Mouse (Mus musculus): ENCODE data around the gene Srd5a1. TPM values are rescaled to one million over a fixed set of nuclear protein-coding genes. Genes with fewer than 3 reads are reported as not detected.
"Not testable (repeated sequence)": the region's sequence is repeated elsewhere in the genome, so short reads cannot be mapped to it uniquely, and the experiment has no call there.

The Srd5a1 gene
- polyA plus RNA-seq, 1 experiment = 3.2 TPM

DNA sequence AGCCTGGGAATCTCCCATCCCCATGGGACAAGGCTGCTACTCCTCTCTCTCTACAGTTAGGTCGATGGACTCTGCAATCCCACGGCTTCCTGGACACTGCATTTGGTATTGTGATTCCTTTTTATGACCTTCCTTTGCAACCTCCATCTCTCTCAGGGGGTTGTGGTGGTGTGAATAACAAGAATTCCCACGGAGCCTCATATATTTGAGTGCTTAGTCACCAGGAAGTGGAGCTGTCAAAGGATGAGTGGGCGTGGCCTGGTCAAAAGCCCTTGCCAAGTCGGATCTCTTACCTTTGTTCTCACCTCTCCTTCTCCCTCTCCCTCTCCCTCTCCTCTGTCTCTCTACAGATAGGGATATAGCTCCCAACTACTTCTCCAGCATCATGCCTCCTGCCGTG is 25.4 kb downstream of the Srd5a1 start:
- Histone ChIP-seq H3K4me3 (ENCODE audit: insufficient read depth, low read length) (no peak overlapping the region), H3K4me1 (ENCODE audit: control insufficient read depth, insufficient read depth, low read length) (peaks cover 8% of the 10 kb centered on the region), H3K27ac (ENCODE audit: insufficient read depth, low read length) (no peak overlapping the region)
- no peak for TF ChIP-seq POLR2A (IDR thresholded peaks at IDR 0.05; ENCODE audit: low read depth, low read length)
- no peak for TF ChIP-seq CTCF (IDR thresholded peaks at IDR 0.05; ENCODE audit: borderline replicate concordance, insufficient read depth, low read length)

DNA sequence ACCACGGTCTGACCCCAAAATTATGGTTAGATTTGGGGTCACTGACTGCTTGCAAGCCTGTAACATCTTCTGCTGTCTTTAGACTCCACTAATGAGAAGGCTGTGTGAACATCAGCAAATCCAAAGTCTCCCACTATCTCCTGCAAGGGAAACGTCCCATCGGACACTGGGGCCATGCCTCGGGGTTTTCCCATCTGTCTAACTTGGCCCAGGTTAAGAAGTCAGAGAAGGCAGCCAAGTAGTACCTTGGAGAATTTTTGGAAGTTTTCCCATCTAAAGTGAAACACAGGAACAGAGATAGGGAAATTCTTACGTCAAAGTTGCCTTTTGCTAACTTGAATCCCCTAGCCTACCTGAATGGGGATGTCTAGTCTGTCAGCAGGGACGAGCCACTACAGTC is 27.7 kb downstream of the Srd5a1 start:
- no peak for TF ChIP-seq POLR2A (IDR thresholded peaks at IDR 0.05; ENCODE audit: low read depth, low read length)
- no peak for TF ChIP-seq CTCF (IDR thresholded peaks at IDR 0.05; ENCODE audit: borderline replicate concordance, insufficient read depth, low read length)
- no peak overlapping the region for H3K4me3 ChIP-seq (ENCODE audit: insufficient read depth, low read length)
- H3K4me1 ChIP-seq (ENCODE audit: control insufficient read depth, insufficient read depth, low read length) = peaks cover 8% of the 10 kb centered on the region
- H3K27ac ChIP-seq (ENCODE audit: insufficient read depth, low read length) = no peak overlapping the region

DNA sequence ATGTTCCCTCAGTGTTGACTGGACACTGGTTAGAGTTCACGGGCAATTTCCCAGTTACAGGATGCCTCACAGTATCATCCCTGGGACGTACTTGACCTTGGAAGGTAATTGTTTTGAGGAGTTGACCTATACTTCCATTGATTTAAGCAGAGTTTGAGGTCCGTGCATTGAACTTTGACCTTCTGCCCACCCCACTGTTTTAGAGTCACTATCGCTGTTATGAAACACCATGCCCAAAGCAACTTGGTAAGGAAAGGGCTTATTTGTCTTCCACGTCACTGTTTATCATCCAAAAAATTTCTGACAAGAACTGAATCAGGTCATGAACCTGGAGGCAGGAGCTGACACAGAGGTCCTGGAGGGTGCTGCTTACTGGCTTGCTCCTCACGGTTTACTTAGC is 28.8 kb downstream of the Srd5a1 start:
- H3K27ac ChIP-seq (ENCODE audit: insufficient read depth, low read length) = no peak overlapping the region
- peaks cover 8% of the 10 kb centered on the region for H3K4me1 ChIP-seq (ENCODE audit: control insufficient read depth, insufficient read depth, low read length)
- TF ChIP-seq POLR2A (IDR thresholded peaks at IDR 0.05; ENCODE audit: low read depth, low read length) (no peak), CTCF (IDR thresholded peaks at IDR 0.05; ENCODE audit: borderline replicate concordance, insufficient read depth, low read length) (no peak)
- no peak overlapping the region for H3K4me3 ChIP-seq (ENCODE audit: insufficient read depth, low read length)

DNA sequence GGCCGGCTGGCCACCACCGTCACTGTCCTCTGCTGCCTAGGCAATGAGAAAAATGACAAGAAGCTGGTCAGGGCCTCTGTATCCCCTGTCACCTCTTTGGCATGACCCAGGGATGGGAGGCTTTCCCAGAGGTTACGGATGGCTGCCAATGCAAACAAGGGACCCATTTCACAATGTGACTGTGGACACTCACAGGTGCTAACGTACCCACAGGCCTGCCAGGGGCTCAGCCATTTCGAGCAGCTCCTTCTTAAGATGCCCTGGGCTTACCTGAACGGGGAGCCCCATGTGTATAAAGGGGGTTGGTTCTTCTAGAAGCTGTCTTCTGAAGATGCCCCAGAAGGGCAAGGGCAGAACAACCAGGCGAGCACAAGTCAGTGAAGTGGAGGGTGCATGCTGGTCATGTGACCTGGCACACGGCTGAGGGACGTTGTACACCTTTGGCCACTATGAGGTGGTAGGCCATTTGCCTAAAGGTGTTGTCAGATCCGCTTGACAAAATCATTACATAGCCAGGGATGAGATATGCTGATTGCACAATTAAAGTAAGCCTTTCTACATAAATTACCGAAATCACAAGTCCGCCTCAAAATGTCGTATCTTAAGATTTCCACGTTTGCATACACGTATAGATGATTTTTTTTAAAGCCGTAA is 33.9 kb downstream of the Srd5a1 start:
- Histone ChIP-seq H3K4me3 (ENCODE audit: insufficient read depth, low read length) (no peak overlapping the region), H3K4me1 (ENCODE audit: control insufficient read depth, insufficient read depth, low read length) (no peaks in the 10 kb centered on the region), H3K27ac (ENCODE audit: insufficient read depth, low read length) (no peak overlapping the region)
- TF ChIP-seq CTCF (IDR thresholded peaks at IDR 0.05; ENCODE audit: borderline replicate concordance, insufficient read depth, low read length) (no peak), POLR2A (IDR thresholded peaks at IDR 0.05; ENCODE audit: low read depth, low read length) (no peak)

DNA sequence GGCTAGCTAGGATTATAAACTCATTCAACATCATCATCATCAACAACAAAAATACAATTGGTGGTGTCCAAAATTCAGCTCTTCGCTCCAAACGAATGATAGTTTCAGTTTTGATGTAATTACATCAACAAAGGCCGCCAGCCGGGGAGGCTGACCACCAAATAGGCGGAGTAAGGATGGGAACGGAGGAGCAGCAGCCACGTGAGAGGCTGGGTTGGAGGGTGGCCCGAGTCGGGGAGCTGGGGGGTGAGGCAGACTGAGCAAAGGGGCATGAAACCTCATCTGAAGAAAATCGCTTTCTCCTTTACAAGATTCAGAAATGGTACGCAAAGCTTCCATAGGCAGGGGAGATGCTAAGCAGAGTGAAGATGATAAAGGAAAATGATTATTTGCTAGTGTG is 34.6 kb downstream of the Srd5a1 start:
- Histone ChIP-seq H3K4me1 (ENCODE audit: control insufficient read depth, insufficient read depth, low read length) (no peaks in the 10 kb centered on the region), H3K27ac (ENCODE audit: insufficient read depth, low read length) (no peak overlapping the region), H3K4me3 (ENCODE audit: insufficient read depth, low read length) (no peak overlapping the region)
- TF ChIP-seq POLR2A (IDR thresholded peaks at IDR 0.05; ENCODE audit: low read depth, low read length) = no peak
- no peak for TF ChIP-seq CTCF (IDR thresholded peaks at IDR 0.05; ENCODE audit: borderline replicate concordance, insufficient read depth, low read length)

DNA sequence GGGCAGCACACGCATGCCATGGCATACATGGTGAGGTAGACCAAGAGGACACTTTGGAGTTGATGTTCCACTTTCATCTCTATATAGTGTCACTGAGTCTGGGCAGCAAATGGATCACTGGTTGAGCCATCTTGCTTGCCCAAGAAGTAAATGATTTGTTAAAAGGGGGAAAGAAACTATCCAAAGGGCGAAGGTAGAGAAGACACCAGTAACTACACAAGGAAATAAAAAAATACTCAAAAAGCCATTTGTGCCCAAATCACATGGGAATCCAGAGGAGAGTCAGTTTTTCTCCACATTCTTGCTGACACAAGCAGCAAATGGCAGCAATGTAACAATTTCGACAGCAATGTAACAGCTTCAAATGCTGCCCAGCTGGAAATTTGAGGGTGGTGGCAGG is 38.6 kb downstream of the Srd5a1 start:
- Histone ChIP-seq H3K27ac (ENCODE audit: insufficient read depth, low read length) (no peak overlapping the region), H3K4me3 (ENCODE audit: insufficient read depth, low read length) (no peak overlapping the region), H3K4me1 (ENCODE audit: control insufficient read depth, insufficient read depth, low read length) (no peaks in the 10 kb centered on the region)
- TF ChIP-seq POLR2A (IDR thresholded peaks at IDR 0.05; ENCODE audit: low read depth, low read length) (no peak), CTCF (IDR thresholded peaks at IDR 0.05; ENCODE audit: borderline replicate concordance, insufficient read depth, low read length) (no peak)

DNA sequence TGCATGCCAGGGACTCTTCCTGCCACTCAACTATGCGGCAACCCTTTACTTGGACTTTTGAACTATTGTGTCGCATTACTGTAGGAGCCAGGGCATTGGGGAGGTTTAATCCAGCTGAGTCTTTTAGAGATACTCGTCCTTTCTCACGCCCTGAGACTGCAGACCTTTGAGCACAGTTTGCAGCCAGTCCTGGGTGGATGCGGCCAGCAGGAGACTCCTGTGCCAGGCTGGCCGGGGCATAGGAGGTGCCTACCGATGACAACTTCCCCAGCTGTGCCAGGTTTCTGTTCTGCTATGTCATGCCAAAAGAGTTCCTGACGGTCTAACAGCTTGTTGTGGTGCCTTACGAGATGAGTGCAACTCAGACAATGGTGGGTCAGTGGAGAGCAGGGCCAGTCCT is 42.0 kb downstream of the Srd5a1 start:
- no peak for TF ChIP-seq POLR2A (IDR thresholded peaks at IDR 0.05; ENCODE audit: low read depth, low read length)
- no peak for TF ChIP-seq CTCF (IDR thresholded peaks at IDR 0.05; ENCODE audit: borderline replicate concordance, insufficient read depth, low read length)
- no peaks in the 10 kb centered on the region for H3K4me1 ChIP-seq (ENCODE audit: control insufficient read depth, insufficient read depth, low read length)
- H3K4me3 ChIP-seq (ENCODE audit: insufficient read depth, low read length) = no peak overlapping the region
- H3K27ac ChIP-seq (ENCODE audit: insufficient read depth, low read length) = no peak overlapping the region

DNA sequence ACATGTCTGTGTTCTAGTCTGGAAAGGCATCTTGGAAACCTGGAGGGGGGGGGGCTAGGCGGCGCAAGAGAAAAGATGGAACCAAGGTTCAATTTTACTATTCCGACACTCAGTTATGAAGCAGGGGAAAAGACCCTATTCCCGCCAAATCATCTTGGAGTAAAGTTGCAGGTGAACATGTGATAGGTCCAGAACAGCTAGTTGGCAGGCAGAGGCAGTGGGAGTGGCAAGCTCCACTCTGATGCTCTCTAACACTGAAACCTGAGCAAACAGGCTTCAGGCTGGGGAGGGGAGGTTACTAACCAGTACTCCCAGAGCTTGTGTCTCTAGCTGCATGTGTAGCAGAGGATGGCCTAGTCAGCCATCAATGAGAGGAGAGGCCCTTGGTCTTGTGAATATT is 45.8 kb downstream of the Srd5a1 start:
- not testable (repeated sequence) for H3K4me1 ChIP-seq (ENCODE audit: control insufficient read depth, insufficient read depth, low read length); H3K27ac ChIP-seq (ENCODE audit: insufficient read depth, low read length); H3K4me3 ChIP-seq (ENCODE audit: insufficient read depth, low read length)

DNA sequence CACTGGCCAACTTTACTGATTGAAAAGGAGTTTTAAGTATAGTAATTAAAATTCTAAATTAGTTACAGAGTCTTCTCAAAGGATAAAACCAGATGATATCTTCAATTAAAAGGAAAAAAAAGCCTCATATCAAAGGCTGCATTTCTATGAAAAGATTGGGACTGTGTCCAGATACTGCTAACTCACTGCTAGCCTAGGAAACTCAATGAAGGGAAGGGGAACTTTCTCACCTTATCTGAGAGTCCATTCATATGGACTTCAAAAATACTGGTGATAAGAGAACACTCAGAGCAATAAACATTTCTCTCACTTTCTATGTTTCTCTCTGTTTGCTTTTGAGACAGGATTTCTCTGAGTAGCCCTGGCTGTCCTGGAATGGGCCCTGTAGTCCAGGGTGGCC is 46.7 kb downstream of the Srd5a1 start:
- no peak for TF ChIP-seq CTCF (IDR thresholded peaks at IDR 0.05; ENCODE audit: borderline replicate concordance, insufficient read depth, low read length)
- no peak for TF ChIP-seq POLR2A (IDR thresholded peaks at IDR 0.05; ENCODE audit: low read depth, low read length)
- H3K4me1 ChIP-seq (ENCODE audit: control insufficient read depth, insufficient read depth, low read length) = no peaks in the 10 kb centered on the region
- no peak overlapping the region for H3K27ac ChIP-seq (ENCODE audit: insufficient read depth, low read length)
- no peak overlapping the region for H3K4me3 ChIP-seq (ENCODE audit: insufficient read depth, low read length)

DNA sequence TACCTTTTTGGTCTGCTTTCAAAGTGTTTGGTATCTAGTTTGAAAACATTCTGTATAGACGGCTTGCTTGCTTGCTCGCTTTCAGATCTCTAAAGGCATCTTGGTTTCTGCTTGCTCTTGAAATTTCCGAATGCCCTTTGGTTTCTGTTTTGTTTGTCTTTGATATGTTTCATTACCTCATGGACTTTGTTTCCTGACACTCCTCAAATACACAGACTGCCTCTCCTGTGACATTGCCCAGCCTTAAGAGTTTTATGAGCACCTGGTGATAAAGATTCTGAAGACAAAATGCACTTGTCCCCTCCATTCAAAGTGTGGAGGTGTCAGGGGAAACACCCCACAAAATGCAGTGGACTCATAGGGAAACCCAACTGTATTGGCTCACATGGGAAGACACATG is 47.3 kb downstream of the Srd5a1 start:
- no peak overlapping the region for H3K27ac ChIP-seq (ENCODE audit: insufficient read depth, low read length)
- no peak overlapping the region for H3K4me3 ChIP-seq (ENCODE audit: insufficient read depth, low read length)
- no peaks in the 10 kb centered on the region for H3K4me1 ChIP-seq (ENCODE audit: control insufficient read depth, insufficient read depth, low read length)
- TF ChIP-seq POLR2A (IDR thresholded peaks at IDR 0.05; ENCODE audit: low read depth, low read length) (no peak), CTCF (IDR thresholded peaks at IDR 0.05; ENCODE audit: borderline replicate concordance, insufficient read depth, low read length) (no peak)
